Mouse (Mus musculus): ENCODE data around the gene Cep131.
A peak's percentile ranks its signal among the peaks of the same experiment; 100 is the strongest.

The Cep131 gene

DNA sequence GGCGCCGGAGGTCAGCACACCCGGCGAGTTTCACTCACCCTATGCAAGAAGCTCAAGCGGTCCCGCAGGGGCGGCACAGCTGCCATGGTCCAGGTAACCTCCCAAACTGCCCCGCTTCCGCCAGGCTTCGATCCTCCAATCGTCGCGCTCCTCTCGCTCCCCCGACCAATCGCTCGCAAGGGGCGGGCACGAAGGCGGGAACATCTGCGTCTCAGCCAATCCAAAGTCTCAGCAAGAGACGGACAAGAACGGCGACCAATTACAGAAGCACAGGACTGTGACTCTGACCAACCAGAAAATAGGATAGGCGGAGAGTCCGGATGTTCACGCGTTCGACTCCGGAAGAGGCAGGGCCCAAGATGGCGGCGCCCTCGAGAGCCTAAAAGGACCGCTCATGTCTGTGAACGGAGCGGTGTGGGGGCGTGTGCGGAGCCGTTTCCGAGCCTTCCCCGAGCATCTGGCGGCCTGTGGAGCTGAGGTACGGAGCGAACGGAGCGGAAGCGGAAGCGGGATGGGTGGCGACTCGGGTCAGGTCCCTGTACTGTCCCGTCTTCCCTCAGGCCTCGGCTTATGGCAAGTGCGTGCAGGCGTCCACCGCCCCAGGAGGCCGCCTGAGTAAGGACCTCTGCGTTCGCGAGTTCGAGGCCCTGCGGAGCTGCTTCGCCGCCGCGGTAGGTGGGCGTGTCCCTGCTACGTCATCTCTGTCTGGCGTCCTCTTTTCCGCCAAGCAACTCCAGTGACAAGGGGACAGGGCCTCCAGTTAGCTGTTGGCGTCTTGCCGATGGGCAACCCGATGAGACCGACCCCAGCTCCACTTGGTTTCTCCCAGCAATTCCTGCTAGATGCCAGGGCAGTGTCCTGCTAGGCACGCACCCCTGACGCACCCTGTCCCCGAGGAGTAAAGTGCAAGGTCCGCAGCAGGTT lies 12.2 kb upstream of the Cep131 start, which contains the start of the genes Tepsin and Ndufaf8:
TSS of gene Tepsin (minus strand) at position 144 of the 924 bp plus-strand sequence.
TSS of gene Ndufaf8 (plus strand) at position 341 of the 924 bp plus-strand sequence.
- peak; percentile 100 for DNase-seq (ENCODE audit: extremely low spot score, low spot score)

DNA sequence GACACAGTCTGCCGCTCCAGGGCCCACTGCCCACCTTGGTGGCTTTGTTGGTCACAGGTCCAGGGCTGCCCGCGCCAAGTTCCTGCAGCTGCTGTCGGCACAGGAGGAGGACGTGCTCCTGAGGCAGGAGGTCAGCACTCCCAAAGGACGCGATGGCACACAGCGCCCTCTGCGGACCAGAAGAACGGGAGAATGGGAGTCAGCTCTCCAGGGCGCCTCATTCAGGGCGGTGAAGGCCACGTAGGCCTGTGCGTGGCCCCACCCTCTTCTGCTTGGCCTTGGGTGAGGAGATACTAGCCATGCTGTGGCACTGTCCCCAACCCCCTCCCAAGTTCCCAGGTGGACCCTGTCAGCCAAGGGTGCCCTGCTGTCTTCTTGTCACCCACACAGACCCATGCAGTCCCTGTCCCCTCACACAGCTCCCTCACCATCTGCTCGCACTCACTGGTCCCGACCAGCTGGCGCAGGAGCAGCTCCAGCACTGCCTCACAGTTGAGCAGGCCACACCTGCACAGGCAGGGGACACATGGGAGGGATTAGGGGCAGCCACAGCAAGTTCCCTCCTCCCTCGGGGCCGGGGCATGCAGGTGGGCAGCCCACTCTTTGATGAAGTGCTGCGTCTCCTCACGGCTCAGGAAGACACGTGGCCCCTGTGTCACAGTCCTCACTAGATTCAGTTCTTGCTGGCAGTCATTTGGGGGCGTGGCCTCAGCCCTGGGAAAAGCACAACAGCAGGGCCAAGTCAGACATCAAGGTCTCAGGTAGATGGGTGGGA lies 6.4 kb upstream of the Cep131 start:
- no peak for DNase-seq (ENCODE audit: extremely low spot score, low spot score)

DNA sequence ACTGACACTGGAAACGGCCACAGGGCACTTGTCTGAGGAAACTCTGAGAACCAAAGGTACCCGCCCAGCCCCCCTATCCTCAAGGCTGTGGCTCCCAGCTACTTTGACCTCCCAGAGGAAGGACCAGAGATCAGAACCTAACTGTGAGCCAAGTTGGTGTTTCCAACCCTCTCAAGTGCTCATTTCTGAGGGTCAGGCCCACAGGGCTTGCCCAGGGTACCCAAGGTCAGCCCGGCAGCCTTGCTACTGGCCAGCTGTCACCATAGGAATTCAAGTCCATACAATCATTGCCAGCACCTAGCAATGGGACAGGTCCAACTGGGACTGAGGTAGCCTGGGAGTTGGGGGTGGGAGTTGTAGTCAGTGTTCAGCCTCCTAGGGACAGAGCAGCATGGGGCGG lies 4.0 kb upstream of the Cep131 start:
- no peak for DNase-seq (ENCODE audit: extremely low spot score, low spot score)

DNA sequence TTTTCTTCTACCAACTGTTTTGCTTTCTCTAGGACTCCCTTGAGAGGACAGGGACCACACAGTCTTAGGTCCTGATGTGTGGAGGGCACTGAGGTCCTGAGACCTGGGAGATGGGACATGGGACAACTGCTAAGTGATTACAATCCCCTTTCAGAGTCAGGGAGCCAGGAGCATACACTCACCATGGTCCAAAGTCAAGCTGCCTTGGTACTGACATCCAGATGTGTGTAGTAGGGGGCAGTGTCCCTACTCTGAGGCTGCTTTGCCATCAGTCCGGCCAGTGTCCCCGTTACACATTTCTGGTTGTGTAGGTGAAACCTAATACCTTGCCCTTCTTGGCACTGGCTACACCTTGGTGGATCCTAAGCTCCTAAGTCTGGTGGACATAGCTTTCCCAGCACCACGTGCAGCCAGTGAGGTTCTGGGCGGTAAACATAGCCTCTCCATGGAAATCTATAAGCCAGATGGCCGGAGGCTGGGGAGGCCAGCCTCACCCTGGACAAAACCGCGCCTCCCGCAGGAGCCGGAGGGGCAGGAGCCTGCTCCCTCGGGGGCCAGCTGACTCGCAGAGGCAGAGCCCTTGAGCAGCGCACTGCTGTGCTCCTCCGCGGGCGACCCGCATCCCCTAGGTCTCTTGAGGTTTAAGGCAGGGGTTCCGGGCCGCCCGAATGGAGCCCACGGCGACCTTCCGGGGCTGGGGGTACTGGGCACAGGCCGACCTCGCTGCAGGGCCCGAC lies 568 bp downstream of the Cep131 start:
- no peak for DNase-seq (ENCODE audit: extremely low spot score, low spot score)

DNA sequence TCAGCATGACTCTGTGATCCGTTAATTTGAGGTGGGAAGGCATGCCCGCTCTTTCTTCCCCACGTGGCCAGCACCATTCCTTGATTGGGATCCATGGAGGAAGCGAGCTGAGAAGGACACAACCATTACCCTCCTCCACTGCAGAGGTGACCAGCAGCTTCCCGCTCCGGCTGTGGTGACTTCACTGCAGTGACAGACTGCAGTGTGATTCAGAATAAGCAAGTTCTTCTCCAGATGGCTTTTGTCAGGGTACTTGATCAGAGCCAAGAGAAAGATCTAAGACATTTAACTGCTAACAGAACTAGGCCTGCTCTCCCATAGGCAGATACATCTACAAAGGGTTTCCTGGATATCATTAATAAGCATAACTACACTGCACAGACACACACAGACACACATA lies 6.3 kb downstream of the Cep131 start:
- DNase-seq (ENCODE audit: extremely low spot score, low spot score), result no peak

DNA sequence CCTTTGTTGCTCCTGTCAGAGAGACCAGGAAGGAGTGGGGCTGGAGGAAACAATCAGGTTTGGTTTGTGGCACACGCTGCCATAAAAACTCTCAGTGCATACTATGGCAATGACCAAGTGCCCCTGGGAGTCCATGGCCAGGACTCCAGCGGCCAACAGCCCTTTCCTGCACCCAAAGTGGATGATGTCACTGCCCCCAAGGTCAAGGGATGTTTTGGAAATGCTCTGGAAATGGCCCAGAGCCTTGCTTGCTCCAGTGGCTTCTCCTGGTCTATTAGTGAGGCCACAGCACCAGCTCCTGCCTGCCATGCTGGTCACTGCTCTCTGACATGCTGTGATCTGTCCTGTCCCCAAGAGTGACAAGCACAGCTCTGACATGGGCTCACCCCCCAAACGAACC lies 10.4 kb downstream of the Cep131 start:
- DNase-seq (ENCODE audit: extremely low spot score, low spot score), result no peak

DNA sequence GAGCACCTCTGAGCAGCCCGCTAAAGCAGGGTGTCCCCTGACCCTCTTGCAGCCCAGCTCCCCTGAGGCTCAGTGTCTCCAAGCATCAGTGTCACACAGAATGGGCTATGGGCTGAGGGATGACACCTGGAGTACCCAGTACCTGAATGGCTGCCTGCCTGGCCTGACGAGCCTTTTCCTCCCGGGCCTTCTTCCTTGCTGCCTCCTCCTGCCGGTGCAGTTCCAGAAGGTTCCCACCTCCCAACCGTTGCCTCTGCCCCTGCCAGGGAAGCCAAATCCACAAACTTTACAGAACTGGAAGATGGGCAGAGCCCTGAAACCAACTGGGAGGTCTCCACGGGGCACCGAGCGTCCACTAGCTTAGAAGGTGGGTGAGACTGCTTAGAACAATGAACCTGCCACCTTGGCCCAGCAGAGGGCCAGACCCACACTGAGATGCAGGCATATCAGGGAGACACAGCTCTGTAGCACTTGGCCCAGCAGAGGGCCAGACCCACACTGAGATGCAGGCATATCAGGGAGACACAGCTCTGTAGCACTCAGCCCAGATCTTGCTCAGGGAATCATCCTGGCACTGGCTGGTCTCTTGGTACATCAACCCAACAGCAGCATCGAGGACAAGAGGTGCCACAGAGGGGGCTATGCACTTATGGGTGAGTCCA lies 13.5 kb downstream of the Cep131 start:
- DNase-seq (ENCODE audit: extremely low spot score, low spot score), result no peak

DNA sequence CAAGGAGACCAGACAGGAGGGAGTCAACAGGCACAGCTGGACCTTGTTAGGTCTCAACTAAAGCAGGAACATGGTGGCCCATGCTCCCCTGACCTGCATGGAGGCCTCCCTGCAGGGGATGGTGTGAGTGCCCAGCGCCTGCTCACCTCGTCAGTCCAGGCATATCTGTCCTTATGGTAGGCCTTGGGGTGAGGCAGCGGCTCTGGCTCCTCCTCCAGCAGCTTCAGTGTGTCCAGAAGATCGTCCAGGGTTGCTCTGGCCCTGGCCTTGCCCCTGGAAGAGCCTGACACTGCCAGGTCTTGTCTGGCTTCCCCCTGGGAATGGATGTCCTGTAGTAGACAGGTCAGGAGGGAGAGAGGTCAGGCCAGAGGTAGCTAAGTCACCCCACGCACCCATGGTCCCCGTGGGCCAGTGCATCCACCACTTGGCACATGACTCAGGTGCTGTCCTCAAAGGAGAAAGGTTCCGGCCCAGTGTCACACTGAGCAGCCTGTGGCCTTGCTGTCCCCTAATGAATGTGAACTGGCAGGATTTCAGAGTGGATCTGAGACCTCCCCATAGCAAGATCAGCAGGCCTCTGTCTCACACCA lies 14.8 kb downstream of the Cep131 start:
- DNase-seq (ENCODE audit: extremely low spot score, low spot score), result no peak

DNA sequence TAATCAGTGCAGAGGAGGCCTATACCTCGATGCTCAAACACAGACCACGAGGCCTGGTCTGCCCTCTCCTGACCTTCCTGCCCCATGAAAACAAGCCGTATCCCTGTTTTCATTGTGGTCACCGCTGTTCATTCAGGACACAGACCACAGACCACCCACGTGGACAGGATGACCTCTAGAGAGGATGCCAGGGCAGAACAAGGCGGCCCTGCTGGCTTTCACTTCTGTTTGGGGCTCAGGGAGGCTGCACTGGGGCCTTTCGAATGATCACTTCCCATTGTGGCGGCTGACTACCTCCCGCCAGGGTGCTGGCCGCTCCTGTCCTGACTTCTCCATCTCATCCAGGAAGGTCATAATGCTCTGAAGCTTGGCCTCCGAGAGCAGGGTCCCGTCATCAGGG lies 15.6 kb downstream of the Cep131 start:
- no peak for DNase-seq (ENCODE audit: extremely low spot score, low spot score)

DNA sequence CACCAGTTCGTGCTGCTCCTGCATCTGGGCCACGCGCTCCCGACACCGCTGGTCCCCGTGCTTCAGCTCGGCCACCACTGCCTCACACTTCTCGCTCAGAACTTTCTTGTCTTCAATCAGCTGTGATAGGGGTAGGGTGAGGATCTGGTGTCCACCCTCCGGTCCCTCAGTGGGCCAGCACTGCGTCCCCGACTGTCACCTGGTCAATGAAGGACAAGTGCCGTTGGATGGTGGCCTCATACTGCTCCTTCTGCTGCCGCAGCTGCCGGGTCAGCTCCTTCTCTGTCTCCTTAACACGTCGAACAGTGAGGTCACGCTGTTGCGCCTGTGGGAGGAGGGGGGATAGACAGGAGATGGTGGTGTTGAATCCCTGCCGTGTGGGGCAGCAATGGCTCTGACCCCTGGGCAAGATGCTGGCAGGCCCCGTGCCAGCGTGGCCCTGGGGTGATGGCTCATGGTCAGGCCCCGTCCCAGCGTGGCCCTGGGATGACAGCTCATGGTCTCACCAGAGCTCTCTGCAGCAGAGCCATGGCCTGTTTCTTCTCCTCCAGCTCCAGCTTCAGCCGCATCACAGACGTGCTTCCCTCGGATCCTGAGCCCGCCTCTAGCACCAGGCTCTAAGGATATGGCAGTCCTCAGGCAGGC lies 16.2 kb downstream of the Cep131 start:
- DNase-seq (ENCODE audit: extremely low spot score, low spot score), result no peak

DNA sequence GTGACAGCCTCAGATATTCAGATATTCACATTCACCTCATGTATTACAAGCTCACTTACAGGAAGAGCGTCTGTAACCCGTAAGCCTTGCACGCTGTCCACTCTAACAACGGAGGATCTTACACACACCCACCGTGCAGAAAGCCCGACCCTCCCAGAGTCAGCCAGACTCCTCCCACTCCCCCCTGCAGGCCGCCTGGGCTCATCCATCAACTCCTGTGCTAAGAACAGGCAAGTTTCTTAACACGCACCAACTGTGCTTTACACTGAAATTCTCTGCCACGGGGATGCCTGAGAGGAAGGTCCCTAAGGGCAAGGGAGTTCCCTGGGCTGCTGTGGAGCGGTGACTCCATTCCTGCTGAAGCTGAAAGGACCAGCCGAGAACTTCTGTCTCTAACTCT lies 17.4 kb downstream of the Cep131 start:
- peak; percentile 40 for DNase-seq (ENCODE audit: extremely low spot score, low spot score)

DNA sequence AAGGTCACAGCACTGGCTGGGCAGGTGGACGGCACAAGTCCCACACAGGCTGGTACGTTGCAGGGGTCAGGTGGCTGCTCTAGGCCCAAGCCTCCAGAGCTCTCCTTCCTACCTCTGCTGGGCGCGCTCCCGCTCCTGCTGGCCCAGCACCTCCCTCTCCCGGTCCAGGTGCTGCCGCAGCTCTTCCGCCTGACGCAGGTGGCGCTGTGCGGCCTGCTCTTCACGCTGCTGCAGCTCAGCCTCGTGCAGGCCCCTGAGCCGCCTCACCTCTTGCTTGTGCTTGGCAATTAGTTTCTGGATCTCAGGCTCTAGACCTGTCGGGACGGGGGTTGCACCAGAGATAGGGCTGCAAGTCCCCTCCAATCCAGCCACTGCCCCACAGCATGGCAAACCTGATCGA lies 18.8 kb downstream of the Cep131 start:
- DNase-seq (ENCODE audit: extremely low spot score, low spot score), result no peak

DNA sequence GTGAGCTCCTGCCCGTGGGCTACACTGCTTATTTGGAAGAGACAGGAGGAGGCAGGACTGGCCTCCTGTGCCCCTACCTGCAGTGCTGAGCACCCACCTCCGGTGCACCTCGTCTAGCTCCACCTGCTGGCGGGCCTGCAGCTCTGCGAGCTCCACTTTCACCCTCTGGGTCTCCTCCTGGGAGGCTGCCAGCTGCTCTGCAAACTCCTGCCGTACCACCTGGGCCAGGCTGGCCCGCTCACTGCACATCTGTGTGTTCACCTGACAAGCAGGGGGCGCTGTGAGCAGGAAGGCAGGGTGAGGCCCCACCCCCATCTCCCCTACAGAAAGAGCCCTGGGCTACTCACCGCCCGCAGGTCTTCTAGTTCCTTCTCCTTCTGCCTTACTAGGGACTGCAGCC lies 21.3 kb downstream of the Cep131 start:
- DNase-seq (ENCODE audit: extremely low spot score, low spot score), result peak; percentile 44

DNA sequence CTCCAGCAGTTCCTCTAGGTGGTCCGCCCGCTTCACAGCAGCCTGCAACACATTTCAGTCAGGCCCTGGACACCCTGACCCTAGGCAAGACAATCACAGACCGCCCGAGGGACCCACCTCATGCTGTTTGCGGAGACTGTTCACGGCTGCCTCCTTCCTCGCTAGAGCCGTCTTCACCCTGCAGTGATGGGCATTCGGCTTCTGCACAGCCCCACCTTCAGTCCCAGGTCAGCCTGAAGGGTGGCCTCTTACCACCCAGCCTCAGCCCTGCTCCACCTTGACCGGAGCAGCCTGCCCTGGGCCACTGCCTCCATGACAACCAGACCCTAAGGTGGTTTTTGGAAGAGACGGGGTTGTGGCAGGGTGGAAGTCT lies 22.0 kb downstream of the Cep131 start:
- DNase-seq (ENCODE audit: extremely low spot score, low spot score), result no peak

DNA sequence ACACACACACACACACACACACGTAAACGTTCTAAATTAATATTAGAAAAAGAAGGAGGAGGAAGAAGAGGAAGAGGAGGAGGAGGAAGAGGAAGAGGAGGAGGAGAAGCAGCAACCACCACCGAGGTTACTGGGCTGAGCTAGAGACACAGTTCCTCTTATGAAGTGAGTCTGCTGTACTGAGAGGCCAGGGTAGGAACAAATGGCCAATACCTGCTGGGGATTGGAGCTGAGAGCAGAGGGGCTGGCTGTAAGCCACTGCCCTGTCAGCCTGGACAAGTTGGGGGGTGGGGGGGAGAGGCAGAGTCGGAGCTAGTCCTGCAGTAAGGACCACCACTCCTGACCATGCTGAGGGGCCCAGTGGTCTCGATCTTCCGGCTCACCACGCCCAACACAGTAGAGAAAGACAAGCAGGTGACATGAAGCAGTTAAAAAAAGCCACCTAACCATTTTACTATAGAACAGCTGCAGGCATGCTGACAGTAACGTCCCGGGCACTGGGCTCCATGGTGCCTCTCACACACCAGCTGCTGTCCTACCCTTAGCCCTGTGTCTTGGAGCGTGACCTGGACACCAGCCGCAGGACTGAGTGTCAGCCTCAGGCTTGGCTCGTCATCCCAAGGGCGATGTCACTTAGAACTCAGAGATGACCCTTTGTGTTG lies 22.5 kb downstream of the Cep131 start:
- no peak for DNase-seq (ENCODE audit: extremely low spot score, low spot score)

DNA sequence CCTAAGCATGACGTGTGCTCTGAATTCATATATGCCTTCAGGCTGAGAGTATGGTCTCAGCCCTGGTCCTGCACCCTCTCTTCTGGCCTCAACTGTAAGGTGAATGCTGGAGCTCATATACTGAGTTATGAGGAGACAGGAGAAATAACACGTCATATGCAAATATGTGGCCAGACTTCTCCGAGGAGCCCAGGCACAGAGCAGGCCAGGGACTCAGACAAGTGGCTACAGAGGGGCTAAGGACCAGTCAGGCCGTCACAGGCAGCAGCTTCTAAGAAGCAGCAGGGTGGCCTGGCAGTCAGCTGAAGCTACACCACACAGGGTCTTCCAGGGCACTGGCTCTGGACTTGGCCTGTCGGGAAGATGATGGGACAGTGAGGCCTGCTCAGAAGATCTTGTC lies 23.3 kb downstream of the Cep131 start:
- no peak for DNase-seq (ENCODE audit: extremely low spot score, low spot score)

DNA sequence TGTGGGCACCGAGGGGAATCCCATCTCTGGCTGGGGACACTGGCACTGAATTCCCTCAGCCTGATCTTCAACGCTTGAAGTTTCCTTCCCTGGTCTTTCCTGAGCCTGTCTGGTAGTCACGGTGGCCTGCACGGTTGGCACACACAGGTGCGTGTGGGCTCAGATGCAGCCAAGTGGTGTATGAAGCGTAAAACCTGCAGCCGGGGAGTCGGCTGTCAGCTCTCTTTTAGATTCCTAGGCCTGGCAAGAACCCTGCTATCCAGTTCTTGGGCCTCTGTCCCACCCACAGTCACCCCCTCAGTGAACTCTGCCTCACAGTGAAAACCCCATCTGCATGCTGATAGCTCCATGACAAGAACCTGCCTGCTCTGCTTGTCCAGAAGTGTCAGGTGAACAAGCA lies 26.0 kb downstream of the Cep131 start:
- no peak for DNase-seq (ENCODE audit: extremely low spot score, low spot score)

DNA sequence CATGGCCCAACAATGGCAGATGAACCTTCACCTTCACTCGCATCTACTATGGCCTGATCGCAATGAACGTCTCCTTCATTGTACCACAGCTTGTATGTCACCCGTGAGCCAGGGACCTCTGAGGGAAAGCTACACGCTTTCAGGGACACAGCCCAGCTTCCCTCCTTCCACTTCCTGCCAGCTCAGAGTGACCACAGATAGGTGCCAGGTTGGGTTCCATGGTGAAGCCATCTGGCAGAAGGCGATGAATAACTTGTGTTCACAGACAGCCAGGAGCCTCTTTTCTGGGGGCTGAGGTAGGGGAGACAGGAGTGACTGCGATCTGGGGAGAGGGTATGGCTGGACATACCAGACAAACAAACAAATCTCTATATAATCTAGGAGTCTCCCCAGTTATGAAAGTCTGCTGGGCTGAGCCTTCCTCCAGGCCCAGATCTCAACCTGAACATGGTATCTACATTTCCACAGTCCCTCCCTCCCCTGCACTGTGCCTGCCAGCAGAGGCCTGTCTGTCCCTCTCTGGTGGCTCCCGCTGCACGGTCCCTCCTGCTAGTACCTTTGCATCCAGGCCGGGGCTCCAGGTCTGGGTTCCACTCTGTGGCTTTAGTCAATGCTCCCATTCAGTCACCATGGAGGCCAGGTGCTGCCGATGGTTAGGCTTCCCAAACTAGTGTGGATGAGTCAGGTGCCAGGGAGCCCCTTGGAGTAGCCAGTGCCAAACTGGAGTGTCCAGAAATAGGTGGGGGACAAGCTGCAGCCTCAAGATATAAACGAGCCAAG lies 30.5 kb downstream of the Cep131 start:
- no peak for DNase-seq (ENCODE audit: extremely low spot score, low spot score)

DNA sequence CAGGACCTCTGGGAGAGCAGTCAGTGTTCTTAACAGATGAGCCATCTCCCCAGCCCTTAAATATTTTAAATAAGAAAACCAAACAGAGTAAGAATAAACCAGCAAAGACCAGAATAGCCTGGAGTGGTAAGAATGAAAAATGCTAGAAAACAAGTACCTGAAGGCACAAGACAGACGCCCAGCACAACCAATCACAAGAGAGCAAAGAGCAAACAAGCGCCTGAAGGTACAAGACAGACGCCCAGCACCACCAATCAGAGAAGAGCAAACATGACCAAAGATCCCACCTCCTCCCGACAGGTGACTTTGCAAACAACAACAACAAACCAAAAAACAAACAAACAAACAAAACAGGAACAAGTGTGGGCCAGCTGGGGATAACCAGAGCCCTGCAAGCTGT lies 32.8 kb downstream of the Cep131 start:
- no peak for DNase-seq (ENCODE audit: extremely low spot score, low spot score)

Data from neural tube, embryonic 10.5 days (tissue).